Mouse (Mus musculus): Measurements from ENCODE around the gene Gm5485.

- TF ChIP-seq POLR2A (IDR thresholded peaks at IDR 0.05; ENCODE audit: insufficient read length, low read depth) (no peak), CEBPB (IDR thresholded peaks at IDR 0.05; ENCODE audit: insufficient read depth, poor library complexity, severe bottlenecking) (no peak), MAX (IDR thresholded peaks at IDR 0.05; ENCODE audit: low read depth) (no peak), E2F4 (IDR thresholded peaks at IDR 0.05; ENCODE audit: insufficient read depth) (no peak), USF1 (IDR thresholded peaks at IDR 0.05; ENCODE audit: low read depth) (no peak), TCF12 (IDR thresholded peaks at IDR 0.05; ENCODE audit: insufficient read depth, poor library complexity, severe bottlenecking) (no peak), MYOG (IDR thresholded peaks at IDR 0.05; ENCODE audit: control insufficient read depth in 1 of 3, insufficient read depth in 1 of 3, insufficient read length in 2 of 3, low read depth in 2 of 3) (no peak), POLR2AphosphoS2 (IDR thresholded peaks at IDR 0.05; ENCODE audit: insufficient read length, low read depth) (no peak)
Measured at GRCm38 (mm10) chr16:48431027-48431426, 18.8 kb upstream of the Gm5485 start, which contains the start of gene Morc1.
